Mouse (Mus musculus) liver, adult (tissue): ENCODE data around the gene Meaf6.

Experiments used
- GATA4 ChIP-seq: IDR thresholded peaks from 2 replicates; pipeline ENCODE4 v1.6.1; 2014; ENCODE audit warnings: mild to moderate bottlenecking, low read length; ENCODE audit not compliant: insufficient replicate concordance

The Meaf6 gene

GRCm38 (mm10) chr4:125124424-125125209 lies 39.7 kb downstream of the Meaf6 start:
- TF ChIP-seq GATA4 = peak; percentile 61; the same call in 1 of the 2 replicates

GRCm38 (mm10) chr4:125125361-125125921 lies 40.5 kb downstream of the Meaf6 start:
- TF ChIP-seq GATA4 = no peak

- no peak for TF ChIP-seq GATA4
Measured at GRCm38 (mm10) chr4:125126186-125126585, 41.3 kb downstream of the Meaf6 start.

- no peak for TF ChIP-seq GATA4
Measured at GRCm38 (mm10) chr4:125126761-125127160, 41.8 kb downstream of the Meaf6 start.

GRCm38 (mm10) chr4:125127305-125128084 lies 42.6 kb downstream of the Meaf6 start, which contains the start of gene Zc3h12a:
Zc3h12a (minus strand) TSS chr4:125127840.
- TF ChIP-seq GATA4 = no peak; the same call in 1 of the 2 replicates

- TF ChIP-seq GATA4 = no peak
Measured at GRCm38 (mm10) chr4:125131493-125131892, 46.6 kb downstream of the Meaf6 start.

- no peak for TF ChIP-seq GATA4
Measured at GRCm38 (mm10) chr4:125132394-125132793, 47.5 kb downstream of the Meaf6 start.

- no peak for TF ChIP-seq GATA4
Measured at GRCm38 (mm10) chr4:125134192-125134591, 49.3 kb downstream of the Meaf6 start.

GRCm38 (mm10) chr4:125134631-125135030 lies 49.7 kb downstream of the Meaf6 start:
- no peak for TF ChIP-seq GATA4

- TF ChIP-seq GATA4 = no peak
Measured at GRCm38 (mm10) chr4:125135076-125135855, 50.3 kb downstream of the Meaf6 start.

GRCm38 (mm10) chr4:125136303-125136888 lies 51.5 kb downstream of the Meaf6 start:
- TF ChIP-seq GATA4 = no peak

- no peak for TF ChIP-seq GATA4
Measured at GRCm38 (mm10) chr4:125138321-125138720, 53.4 kb downstream of the Meaf6 start.

GRCm38 (mm10) chr4:125144211-125144610 lies 59.3 kb downstream of the Meaf6 start:
- no peak for TF ChIP-seq GATA4

GRCm38 (mm10) chr4:125144627-125145026 lies 59.7 kb downstream of the Meaf6 start:
- no peak for TF ChIP-seq GATA4

GRCm38 (mm10) chr4:125145213-125145612 lies 60.3 kb downstream of the Meaf6 start:
- no peak for TF ChIP-seq GATA4

- TF ChIP-seq GATA4 = no peak
Measured at GRCm38 (mm10) chr4:125147970-125148369, 63.0 kb downstream of the Meaf6 start.
